Mouse (Mus musculus): ENCODE data around the gene Prokr2.

GRCm38 (mm10) chr2:132373748-132374147, 11.5 kb downstream of the Prokr2 start:
- TF ChIP-seq POLR2A (IDR thresholded peaks at IDR 0.05; ENCODE audit: insufficient read length, low read depth) (no peak), USF1 (IDR thresholded peaks at IDR 0.05; ENCODE audit: low read depth) (no peak), REST (IDR thresholded peaks at IDR 0.05; ENCODE audit: insufficient read depth, insufficient read length) (no peak), E2F4 (IDR thresholded peaks at IDR 0.05; ENCODE audit: insufficient read depth) (no peak), TCF12 (IDR thresholded peaks at IDR 0.05; ENCODE audit: insufficient read depth, poor library complexity, severe bottlenecking) (no peak), MAX (IDR thresholded peaks at IDR 0.05; ENCODE audit: low read depth) (no peak), TCF3 (IDR thresholded peaks at IDR 0.05; ENCODE audit: insufficient read length, low read depth) (no peak)

Measured in myocyte (in vitro differentiated cells).